Mouse (Mus musculus) ZHBTc4 (cell line): Measurements from ENCODE around the gene Ergic2.

Source experiments
- DNase-seq: peaks from one replicate; pipeline ENCODE4 v3.0.0-alpha.2; 2011; ENCODE audit warnings: low read depth, low spot score

Ergic2 gene

DNA sequence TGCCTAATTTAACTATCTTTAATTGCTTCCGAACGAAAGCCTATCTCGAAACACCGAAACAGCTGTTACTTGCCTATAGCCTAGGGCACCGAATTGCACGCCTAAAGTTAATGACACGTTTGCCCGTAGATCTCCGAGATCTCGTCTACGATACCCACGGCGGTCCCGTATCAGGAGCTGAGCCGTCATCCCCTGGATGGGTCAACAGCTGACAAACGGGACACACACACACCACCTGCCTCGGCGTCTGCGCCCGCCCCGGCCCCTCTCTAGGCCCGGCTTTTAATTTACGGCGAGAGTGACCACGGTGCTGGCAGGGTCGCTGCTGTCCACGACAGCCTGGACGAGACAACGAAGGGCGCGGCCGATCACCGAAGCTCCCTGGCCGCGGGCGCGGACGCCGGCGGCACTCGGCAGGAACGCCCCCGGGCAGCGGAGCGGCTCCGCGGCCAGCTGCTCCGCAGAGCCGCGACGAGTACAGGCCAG, 740 bp downstream of the Ergic2 start:
- peak; percentile 78 for DNase-seq

- DNase-seq, result no peak
These were observed 4.7 kb downstream of the Ergic2 start for GRCm38 (mm10) chr6:148207522-148207921.

DNA sequence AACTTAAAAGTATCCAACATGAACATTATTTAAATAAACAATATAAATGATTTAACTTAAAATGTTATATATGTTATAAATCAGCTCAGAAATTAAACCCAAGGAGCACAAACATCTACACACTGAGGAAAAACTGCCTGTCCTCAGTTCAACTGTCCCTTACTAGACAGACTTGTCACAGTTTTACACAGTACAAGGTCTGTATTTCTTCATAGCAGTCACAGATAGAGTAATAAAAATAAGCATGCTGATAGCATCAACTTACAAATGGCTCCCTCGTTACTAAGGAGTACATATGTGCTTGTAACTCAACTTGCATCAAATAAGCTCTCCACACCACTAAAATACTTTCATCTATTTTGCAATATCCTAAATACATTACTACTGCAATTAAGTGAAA, 7.0 kb downstream of the Ergic2 start:
- DNase-seq, result no peak

- DNase-seq, result no peak
These were observed 12.4 kb downstream of the Ergic2 start for GRCm38 (mm10) chr6:148199729-148200128.

DNA sequence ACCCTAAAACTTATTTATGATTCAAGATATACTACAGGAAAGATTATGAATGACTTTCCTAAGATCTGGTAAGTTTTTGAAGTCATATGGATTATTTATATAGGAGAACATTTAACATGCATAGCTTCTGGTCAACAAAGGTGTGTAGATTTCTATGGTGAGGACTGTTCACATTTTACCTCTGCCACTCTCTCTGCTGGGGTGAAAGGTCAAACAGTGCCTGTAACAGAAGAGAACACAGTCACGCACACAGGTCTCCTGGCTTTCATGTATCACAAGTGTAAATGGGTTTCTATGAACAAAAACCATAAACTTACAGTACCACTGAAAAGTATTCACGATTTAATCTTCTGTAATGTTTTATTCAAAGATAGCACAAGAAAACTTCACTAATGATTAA, 13.0 kb downstream of the Ergic2 start:
- DNase-seq, result no peak

DNA sequence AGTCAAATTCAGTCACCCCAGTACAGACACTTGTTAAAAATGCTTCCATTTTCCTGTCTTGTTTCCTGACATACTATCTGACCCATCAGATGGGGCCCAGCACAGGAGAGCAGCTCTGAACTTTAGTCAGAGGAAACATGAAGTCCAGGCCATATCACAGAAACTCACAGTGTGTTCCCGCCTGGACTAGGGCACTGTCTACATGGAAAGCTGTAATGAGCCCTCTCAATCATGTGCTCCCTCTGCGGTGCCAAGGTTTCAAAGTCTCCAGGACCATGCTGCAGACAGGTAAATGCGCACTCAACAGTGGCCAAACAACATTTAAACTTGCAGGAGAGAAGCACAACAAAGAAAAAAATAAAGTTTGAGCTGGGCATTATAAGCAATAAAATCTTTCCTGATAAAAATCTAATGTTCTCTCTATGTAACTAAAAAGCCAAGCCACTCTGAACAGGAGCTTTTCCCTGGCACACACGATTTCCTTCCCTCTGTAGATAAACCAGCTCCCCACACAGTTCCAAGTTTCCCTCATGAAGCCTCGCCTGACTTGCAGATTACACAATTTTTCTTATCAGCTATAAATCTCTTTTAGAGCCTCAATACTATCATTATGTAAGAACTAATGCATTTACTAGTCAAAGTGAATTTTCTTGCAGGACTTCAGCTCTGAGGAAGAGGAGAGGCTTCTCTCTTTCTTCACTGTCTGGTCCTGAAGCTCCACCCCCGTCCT, 18.0 kb downstream of the Ergic2 start:
- no peak for DNase-seq

GRCm38 (mm10) chr6:148185694-148186093, 26.5 kb downstream of the Ergic2 start:
- DNase-seq, result no peak

DNA sequence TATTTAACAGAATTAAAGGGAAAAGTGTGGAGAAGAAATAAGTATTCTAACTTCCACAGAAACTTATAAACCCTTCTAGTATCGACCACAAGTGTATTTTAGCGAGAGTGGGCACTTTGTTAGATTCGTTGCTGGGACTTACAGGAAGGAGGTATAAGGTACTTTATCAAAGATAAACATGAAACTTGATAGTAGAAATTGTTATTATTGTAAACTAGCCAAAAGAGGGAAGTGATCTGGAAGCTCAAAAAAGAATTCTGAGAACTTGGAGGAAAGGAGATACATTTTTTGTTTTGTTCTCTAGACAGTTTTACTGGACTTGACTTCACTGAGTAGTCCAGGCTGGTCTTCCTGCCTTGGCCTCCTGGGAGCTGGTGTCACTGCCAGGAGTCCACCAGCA, 39.3 kb downstream of the Ergic2 start:
- DNase-seq, result no peak

GRCm38 (mm10) chr6:148152305-148152704, 59.9 kb downstream of the Ergic2 start:
- peak; percentile 41 for DNase-seq

GRCm38 (mm10) chr6:148142421-148142820, 69.8 kb downstream of the Ergic2 start:
- DNase-seq, result no peak

DNA sequence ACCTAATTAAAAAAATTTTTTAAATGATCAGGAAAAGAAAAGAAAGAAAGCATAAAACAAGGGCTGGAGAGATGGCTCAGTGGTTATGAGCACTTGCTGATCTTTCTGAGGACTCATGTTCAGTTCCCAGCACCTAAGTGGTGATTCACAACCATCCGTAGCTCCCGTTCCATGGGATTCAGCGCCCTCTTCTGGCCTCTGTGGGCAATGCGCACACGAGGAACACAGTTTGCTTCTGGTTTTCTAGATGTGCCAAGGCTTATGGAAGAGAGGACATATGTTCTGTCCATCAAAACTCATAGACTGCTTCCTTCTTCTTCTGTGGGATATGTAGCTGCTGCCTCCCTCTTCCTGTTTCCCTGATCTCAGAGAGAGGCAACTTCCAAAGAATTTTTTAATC, 70.3 kb downstream of the Ergic2 start:
- peak; percentile 25 for DNase-seq

- no peak for DNase-seq
These were observed 72.7 kb downstream of the Ergic2 start for GRCm38 (mm10) chr6:148139288-148139995.

GRCm38 (mm10) chr6:148135769-148136382, 76.3 kb downstream of the Ergic2 start:
- DNase-seq, result peak; percentile 85

- no peak for DNase-seq
These were observed 78.6 kb downstream of the Ergic2 start for GRCm38 (mm10) chr6:148133536-148133935.

DNA sequence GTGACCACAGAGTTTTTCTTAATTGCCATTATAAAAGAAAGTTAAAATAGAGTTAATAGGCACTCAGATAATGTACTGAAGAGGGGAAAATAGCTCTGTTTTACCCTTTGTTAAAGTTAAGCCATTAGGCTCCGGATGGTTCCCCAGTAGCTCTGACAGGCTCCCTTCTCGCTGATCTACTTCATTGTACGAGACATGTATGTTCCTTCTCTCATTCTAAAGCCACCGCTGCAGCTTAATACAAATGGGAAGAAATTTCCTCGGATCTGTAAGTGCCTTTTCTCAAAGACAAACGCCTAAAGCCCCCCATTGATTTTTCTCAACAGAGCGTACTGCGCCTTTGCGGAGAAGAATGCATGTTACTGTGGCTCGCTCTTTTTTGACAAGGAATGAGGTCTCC, 79.9 kb downstream of the Ergic2 start:
- no peak for DNase-seq
